Mouse (Mus musculus) forebrain, postnatal 0 days (tissue): Measurements from ENCODE around the gene Idi1. TPM values are rescaled to one million over a fixed set of nuclear protein-coding genes. Genes with fewer than 3 reads are reported as not detected.
"Not testable (repeated sequence)": the region's sequence is repeated elsewhere in the genome, so short reads cannot be mapped to it uniquely, and the experiment has no call there.

ENCODE experiments used
- ATAC-seq: fragments of 200-750 bp; cut with Nextera tagmentation; 2 replicates; pipeline ENCODE4 v1.8.0; 2017; ENCODE audit warnings: mild to moderate bottlenecking, moderate library complexity
- DNase-seq: peaks from one replicate; pipeline ENCODE4 v3.0.0-alpha.2; 2015
- H3K27ac ChIP-seq: fragments of 300-500 bp; sonication (generic); 2 replicates; pipeline ENCODE4 v1.5.1; 2014; ENCODE audit warnings: low read depth, mild to moderate bottlenecking, antibody characterized with exemption, low read length, moderate library complexity, mixed read lengths
- H3K27me3 ChIP-seq: fragments of 300-500 bp; sonication (generic); 2 replicates; pipeline ENCODE4 v1.6.1; 2014; ENCODE audit warnings: mild to moderate bottlenecking, low read length, mixed read lengths; ENCODE audit not compliant: insufficient read depth
- H3K36me3 ChIP-seq: fragments of 300-500 bp; sonication (generic); 2 replicates; pipeline ENCODE4 v1.6.1; 2014; ENCODE audit warnings: mild to moderate bottlenecking, moderate library complexity; ENCODE audit not compliant: insufficient read depth
- H3K4me1 ChIP-seq: fragments of 300-500 bp; sonication (generic); 2 replicates; pipeline ENCODE4 v1.6.1; 2014; ENCODE audit warnings: antibody characterized with exemption; ENCODE audit not compliant: insufficient read depth
- H3K4me2 ChIP-seq: fragments of 300-500 bp; sonication (generic); 2 replicates; pipeline ENCODE4 v1.6.1; 2014; ENCODE audit warnings: low read depth, mild to moderate bottlenecking, moderate library complexity
- H3K4me3 ChIP-seq: fragments of 300-500 bp; sonication (generic); 2 replicates; pipeline ENCODE4 v1.5.1; 2014; ENCODE audit warnings: low read depth, low read length, mixed read lengths
- H3K9ac ChIP-seq: fragments of 300-500 bp; sonication (generic); 2 replicates; pipeline ENCODE4 v1.6.1; 2014; ENCODE audit warnings: mild to moderate bottlenecking
- H3K9me3 ChIP-seq: fragments of 300-500 bp; sonication (generic); 2 replicates; pipeline ENCODE4 v1.6.1; 2016; ENCODE audit warnings: low read length
- CTCF ChIP-seq: sonication (generic); IDR thresholded peaks from 2 replicates; pipeline ENCODE4 v1.5.1; 2016; ENCODE audit warnings: antibody characterized with exemption, control low read depth, low read depth
- WGBS: fragments of 180-500 bp; shearing (Covaris S2); extraction: QIAGEN DNeasy Blood & Tissue Kit; methylation state at CpG from one replicate; pipeline ENCODE4 v1.1.7; 2014; 5-methylcytosine and 5-hydroxymethylcytosine counted together
- microRNA-seq, 2 experiments: library from miRNA; unstranded; fragments of <30 nt; microRNA quantifications; one replicate each; pipeline ENCODE4; 2016
- polyA plus RNA-seq: library from polyadenylated mRNA; unstranded; fragments of >200 nt; fragmentation: Nextera tagmentation; extraction: Ambion mirVana; gene quantifications from 2 replicates; pipeline ENCODE4 v1.2.1, GENCODE M21; 2015
- total RNA-seq: library from RNA; depleted of rRNA; stranded (reverse); fragments of >200 nt; gene quantifications from 2 replicates; pipeline ENCODE4 v1.2.3, GENCODE M21; 2014; rRNA removed

Gene Idi1
- total and polyA plus RNA-seq, 2 experiments from 2014 or later, result 61.0 to 74.9 TPM

DNA sequence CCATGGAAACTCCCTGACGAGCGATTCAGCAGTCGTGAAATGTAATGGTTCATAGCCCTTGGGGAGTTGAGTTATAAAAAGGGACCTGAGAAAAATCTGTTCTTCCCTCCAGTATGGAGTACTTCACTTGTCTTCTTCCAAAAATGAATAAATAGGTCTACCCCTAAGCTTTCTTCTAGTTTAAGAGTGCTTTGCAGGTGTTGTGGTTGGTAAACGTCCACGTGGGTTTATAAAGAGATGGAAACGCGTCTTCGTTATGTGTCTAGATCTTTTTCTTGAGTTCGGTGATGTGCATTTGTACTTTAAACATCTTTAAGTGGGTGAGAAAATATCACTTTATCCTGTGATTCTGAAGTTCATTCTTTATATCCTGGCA lies 872 bp downstream of the Idi1 start:
- Histone ChIP-seq H3K36me3 (peaks cover 17% of the 10 kb centered on the region), H3K4me3 (peak overlapping the region; percentile 82), H3K4me1 (0 out of 2 replicates have a peak, but pooled peaks cover 5% of the 10 kb centered on the region), H3K9me3 (no peaks in the 10 kb centered on the region), H3K27me3 (no peaks in the 10 kb centered on the region), H3K27ac (peak overlapping the region; percentile 77), H3K4me2 (peak overlapping the region; percentile 63), H3K9ac (peak overlapping the region; percentile 38)
- TF ChIP-seq CTCF, result no peak
- ATAC-seq (no peak), DNase-seq (no peak)
- 2% methylated on average over 9 of the region's 9 CpGs for WGBS

DNA sequence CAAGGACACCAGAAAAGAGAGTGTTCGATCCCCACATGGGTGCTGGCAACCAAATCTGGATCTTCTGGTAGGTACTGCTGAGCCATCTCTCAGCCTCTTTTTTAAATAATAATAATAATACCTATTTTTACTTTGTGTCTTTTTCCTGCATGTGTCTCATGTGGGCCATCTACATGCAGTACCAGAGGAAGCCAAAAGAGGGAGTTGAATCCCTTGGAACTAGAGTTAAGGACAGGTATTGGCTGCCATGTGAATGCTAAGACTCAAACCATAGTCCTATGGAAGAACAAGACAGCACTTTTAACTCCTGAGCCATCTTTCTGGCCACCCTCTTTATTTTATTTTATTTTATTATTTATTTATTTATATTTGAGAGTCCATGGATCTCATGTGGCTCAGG lies 3.3 kb downstream of the Idi1 start:
- peaks cover 25% of the 10 kb centered on the region for H3K36me3 ChIP-seq
- H3K4me1 ChIP-seq, result 0 out of 2 replicates have a peak, but pooled peaks cover 5% of the 10 kb centered on the region
- H3K27me3 ChIP-seq, result no peaks in the 10 kb centered on the region
- no peak overlapping the region for H3K4me3 ChIP-seq
- WGBS, result 100% methylated on average over 1 of the region's 1 CpGs
- TF ChIP-seq CTCF, result peak; percentile 36
- H3K27ac ChIP-seq, result no peak overlapping the region
- ATAC-seq (no peak), DNase-seq (no peak)
- no peaks in the 10 kb centered on the region for H3K9me3 ChIP-seq
- no peak overlapping the region for H3K4me2 ChIP-seq
- H3K9ac ChIP-seq, result no peak overlapping the region

DNA sequence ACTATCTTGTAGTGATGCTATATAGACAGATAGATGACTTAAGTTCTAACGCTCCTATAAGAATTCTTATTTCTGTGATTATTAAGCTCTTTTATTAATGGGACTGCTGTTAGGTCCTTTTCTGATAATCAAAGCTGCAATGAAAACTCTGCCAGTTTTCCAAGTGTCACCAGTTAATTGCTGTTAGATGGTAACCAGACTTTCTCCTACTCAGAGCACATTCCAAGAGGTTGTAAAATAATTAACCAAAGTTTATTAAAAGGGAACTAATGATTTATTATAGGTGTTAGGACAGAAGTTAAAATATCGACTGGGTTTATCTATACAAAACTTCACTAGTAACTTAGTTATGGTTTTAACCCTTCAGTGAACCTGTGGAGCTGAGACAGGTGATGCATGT lies 20.7 kb downstream of the Idi1 start:
- WGBS, result 93% methylated on average over 2 of the region's 2 CpGs
- not testable (repeated sequence) for H3K4me3 ChIP-seq, ATAC-seq, H3K9ac ChIP-seq, H3K36me3 ChIP-seq, DNase-seq, H3K27ac ChIP-seq, H3K4me1 ChIP-seq, H3K27me3 ChIP-seq, H3K9me3 ChIP-seq, H3K4me2 ChIP-seq

DNA sequence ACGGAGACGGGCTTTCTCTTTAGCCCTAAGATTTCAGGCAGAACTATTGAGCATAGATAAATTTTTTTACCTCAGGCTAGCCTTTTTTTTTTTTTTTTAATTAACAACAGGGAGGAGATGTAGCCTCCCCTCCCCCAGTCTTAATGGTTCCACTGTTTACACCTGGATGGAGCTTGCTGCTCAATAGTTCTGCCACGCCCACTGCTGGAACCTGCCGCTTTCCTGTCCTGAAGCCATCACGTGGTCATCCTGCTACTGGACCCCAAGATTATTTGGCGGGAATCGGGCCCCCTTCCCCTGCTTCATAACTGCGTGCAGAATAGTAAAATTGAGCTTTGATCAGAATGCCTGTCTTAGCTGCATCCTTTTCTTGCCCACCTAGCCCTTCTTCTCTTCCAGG lies 28.6 kb downstream of the Idi1 start:
- not testable (repeated sequence) for H3K4me3 ChIP-seq, H3K9me3 ChIP-seq, H3K9ac ChIP-seq, H3K4me1 ChIP-seq, H3K4me2 ChIP-seq, H3K36me3 ChIP-seq, ATAC-seq, H3K27ac ChIP-seq, H3K27me3 ChIP-seq, DNase-seq
- WGBS, result 95% methylated on average over 8 of the region's 8 CpGs

DNA sequence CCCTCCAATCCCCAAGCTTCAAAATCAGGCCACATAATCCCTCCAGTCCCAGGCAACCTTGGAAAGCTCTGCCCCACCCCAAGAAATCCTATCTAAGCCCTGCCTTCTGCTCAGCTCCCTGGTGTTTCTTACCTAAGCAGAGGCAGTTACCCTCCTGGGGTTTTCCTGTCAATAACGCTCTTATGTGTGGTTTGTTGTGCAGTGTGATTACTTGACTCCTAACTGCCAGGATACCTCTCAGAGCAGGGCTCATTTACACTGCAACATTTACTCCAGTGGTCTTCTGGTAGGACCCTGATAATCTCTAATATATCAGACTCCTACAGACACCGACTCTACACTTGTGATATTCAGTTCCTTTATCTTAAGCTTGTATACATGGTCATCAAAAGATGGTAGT lies 48.2 kb downstream of the Idi1 start:
- ATAC-seq (no peak), DNase-seq (no peak)
- Histone ChIP-seq H3K4me1 (no peaks in the 10 kb centered on the region), H3K4me3 (no peak overlapping the region), H3K4me2 (no peak overlapping the region), H3K9me3 (no peaks in the 10 kb centered on the region), H3K9ac (no peak overlapping the region), H3K36me3 (no peaks in the 10 kb centered on the region), H3K27me3 (no peaks in the 10 kb centered on the region), H3K27ac (no peak overlapping the region)
- no peak for TF ChIP-seq CTCF
- 64% methylated on average over 2 of the region's 2 CpGs for WGBS

DNA sequence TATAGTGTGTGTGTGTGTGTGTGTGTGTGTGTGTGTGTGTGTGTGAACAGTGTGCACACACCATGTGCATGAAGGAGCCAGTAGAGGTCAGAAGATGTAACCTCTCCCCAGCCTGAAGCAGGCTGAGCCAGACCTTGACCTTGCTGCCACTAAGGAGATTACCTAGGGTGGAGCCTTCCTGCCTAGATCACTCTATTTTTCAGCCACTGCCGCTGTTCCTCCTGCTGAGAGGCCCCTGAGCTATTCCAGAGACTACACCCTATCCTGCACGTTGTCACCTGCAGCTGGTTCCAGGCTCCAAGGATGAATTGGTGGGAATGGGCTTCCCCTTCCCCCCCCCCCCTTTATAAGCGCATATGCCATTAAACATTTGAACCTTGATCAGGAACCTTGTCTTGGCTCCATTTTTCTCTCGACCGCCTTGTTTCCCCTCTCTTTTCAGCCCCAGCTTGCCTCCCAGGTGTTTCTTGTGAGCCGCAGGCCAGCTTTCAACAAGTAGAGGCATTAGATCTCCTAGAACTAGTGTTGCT lies 52.4 kb downstream of the Idi1 start:
- 74% methylated on average over 6 of the region's 6 CpGs for WGBS
- ATAC-seq, H3K36me3 ChIP-seq, H3K9ac ChIP-seq, H3K27me3 ChIP-seq, H3K27ac ChIP-seq, H3K4me2 ChIP-seq, DNase-seq, H3K9me3 ChIP-seq, H3K4me1 ChIP-seq, H3K4me3 ChIP-seq: not testable (repeated sequence)

DNA sequence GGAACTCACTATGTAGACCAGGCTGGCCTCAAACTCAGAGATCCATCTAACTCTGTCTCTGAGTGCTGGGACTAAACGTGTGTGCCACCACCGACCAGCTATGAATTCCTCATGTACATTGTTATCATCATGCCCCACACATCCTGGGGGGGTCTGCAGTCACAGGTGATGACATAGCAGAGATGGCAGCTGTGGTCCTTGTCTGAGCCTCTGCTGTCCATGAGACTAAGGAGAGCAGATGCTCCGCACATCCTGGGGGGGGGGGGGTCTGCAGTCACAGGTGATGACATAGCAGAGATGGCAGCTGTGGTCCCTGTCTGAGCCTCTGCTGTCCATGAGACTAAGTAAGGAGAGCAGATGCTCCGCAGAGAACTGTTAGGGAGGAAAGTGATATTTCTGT lies 55.8 kb downstream of the Idi1 start:
- not testable (repeated sequence) for H3K27me3 ChIP-seq, H3K36me3 ChIP-seq, H3K4me1 ChIP-seq, DNase-seq, H3K4me2 ChIP-seq, H3K9me3 ChIP-seq, ATAC-seq, H3K4me3 ChIP-seq, H3K9ac ChIP-seq, H3K27ac ChIP-seq
- 90% methylated on average over 4 of the region's 4 CpGs for WGBS

DNA sequence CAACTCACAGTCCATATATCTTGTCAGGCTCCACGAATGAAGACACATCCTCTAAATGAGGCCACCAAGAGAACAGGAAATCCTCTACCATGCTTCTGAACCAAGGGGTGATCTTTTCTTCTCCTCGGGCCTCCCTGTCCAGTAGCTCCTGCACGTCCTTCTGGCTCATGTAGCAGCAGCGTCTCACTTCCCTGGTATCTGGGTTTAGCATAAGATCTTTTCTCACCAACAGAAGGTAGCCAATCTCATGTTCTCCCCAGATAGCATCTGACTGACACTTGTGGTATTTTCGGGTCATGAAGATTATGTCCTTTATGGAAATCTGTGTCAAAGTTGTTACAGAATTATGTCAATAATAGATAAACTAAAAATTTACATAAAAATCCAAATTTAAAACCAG lies 56.4 kb downstream of the Idi1 start:
- not testable (repeated sequence) for H3K9me3 ChIP-seq, H3K4me2 ChIP-seq, DNase-seq, ATAC-seq, H3K36me3 ChIP-seq, H3K27me3 ChIP-seq, H3K4me1 ChIP-seq, H3K27ac ChIP-seq, H3K9ac ChIP-seq, H3K4me3 ChIP-seq
- WGBS, result no CpG with 5 or more reads among the region's 5 CpGs

Small RNA genes within 50 kb of the gene (microRNA-seq; reads per million reads assigned to microRNA genes)
- 0 reads per million in 2 experiments for gene Gm22750

Other genes with a start within 250 kb of the Idi1 start
- 57.8 and 75.9 TPM in 2 replicates for gene Wdr37, start 13.6 kb upstream of the Idi1 start, total RNA-seq
- 25.7 and 32.5 TPM in 2 replicates for gene Wdr37, start 13.6 kb upstream of the Idi1 start, polyA plus RNA-seq
- not detected in 2 replicates for gene Gm9745, start 62.7 kb downstream of the Idi1 start, total RNA-seq
- gene Gm9745, start 62.7 kb downstream of the Idi1 start, polyA plus RNA-seq, result not detected in 2 replicates
- gene Idi2, start 67.4 kb downstream of the Idi1 start, total RNA-seq, result not detected in 2 replicates
- not detected in 2 replicates for gene Idi2, start 67.4 kb downstream of the Idi1 start, polyA plus RNA-seq
- gene Gtpbp4, start 110.6 kb downstream of the Idi1 start, total RNA-seq, result 30.2 and 33.7 TPM in 2 replicates
- 54.6 and 59.4 TPM in 2 replicates for gene Gtpbp4, start 110.6 kb downstream of the Idi1 start, polyA plus RNA-seq
- 61.9 and 82.6 TPM in 2 replicates for gene Larp4b, start 208.4 kb downstream of the Idi1 start, total RNA-seq
- 20.6 and 31.7 TPM in 2 replicates for gene Larp4b, start 208.4 kb downstream of the Idi1 start, polyA plus RNA-seq